Comparison of ENCODE assay signal across 10 mouse cellular contexts in genomic region chr13:3540166-3540565, GRCm38 (mm10). TPM values are rescaled to one million over a fixed set of nuclear protein-coding genes. Genes with fewer than 3 reads are reported as not detected.
DNase-seq lines count a peak whose midpoint lies in the region; ATAC-seq and TF ChIP-seq lines count a peak whose summit lies in the region.
"Had no signal": no experiment of that assay in that cellular context is flagged by ENCODE, and none has a peak within 500 bp of the region (broad histone marks: within the 10 kb centered on the region; RNA-seq: fewer than 3 reads in every experiment).

No protein-coding gene starts in this region.

- H3K27ac ChIP-seq in heart, embryonic 14.5 days (replicated peaks in 1 of 2; ENCODE audit: control insufficient read depth in 1 of 2, insufficient read depth in 1 of 2, low read depth in 2 of 2, low read length in 2 of 2), result no peak overlapping the region
- no peak overlapping the region for H3K27ac ChIP-seq in embryonic facial prominence, embryonic 11.5 days (replicated peaks; ENCODE audit: low read depth, low read length)
- no peak overlapping the region; the same call in 1 of the 2 replicates for H3K27ac ChIP-seq in hindbrain, postnatal 0 days
- no peak overlapping the region for H3K27ac ChIP-seq in midbrain, embryonic 15.5 days

- intact Hi-C loops in heart, postnatal 14 days (cut with DNase I), result no loop called here

- WGBS in heart, embryonic 14.5 days, result 55% methylated on average over 2 of the region's 2 CpGs
- 38% methylated on average over 2 of the region's 2 CpGs for WGBS in embryonic facial prominence, embryonic 11.5 days
- 22% methylated on average over 2 of the region's 2 CpGs for WGBS in hindbrain, postnatal 0 days
- 17% methylated on average over 2 of the region's 2 CpGs for whole genome bisulfite sequencing in midbrain, embryonic 15.5 days

- no peak for ATAC-seq in heart, embryonic 14.5 days (ENCODE audit: insufficient number of reproducible peaks, insufficient read depth, low FRiP score, low read depth)
- no peak for ATAC-seq in embryonic facial prominence, embryonic 11.5 days (replicated peaks; ENCODE audit: insufficient number of reproducible peaks, low FRiP score, low TSS enrichment, low read depth)
- ATAC-seq in hindbrain, postnatal 0 days, result no peak
- ATAC-seq in midbrain, embryonic 15.5 days (replicated peaks), result no peak

- no peak for DNase-seq in heart, postnatal 14 days
- no peak for DNase-seq in embryonic facial prominence, embryonic 11.5 days (ENCODE audit: low spot score)
- no peak for DNase-seq in hindbrain, postnatal 0 days (ENCODE audit: low spot score)
- DNase-seq in frontal cortex, postnatal 10 days (ENCODE audit: low spot score in 2 of 2), result no peak
- DNase-seq in layer of hippocampus, postnatal 36 days, result no peak
- DNase-seq in testis, postnatal 10 days (ENCODE audit: low spot score), result no peak
- DNase-seq: cerebellum, adult 18-20 months; kidney, postnatal 10 days had no signal

- no peaks in the 10 kb centered on the region for H3K27me3 ChIP-seq in heart, embryonic 14.5 days (ENCODE audit: control insufficient read depth, insufficient read depth, low read length)
- no peaks in the 10 kb centered on the region for H3K27me3 ChIP-seq in embryonic facial prominence, embryonic 11.5 days (ENCODE audit: control insufficient read depth, insufficient read depth, low read length)
- H3K27me3 ChIP-seq in hindbrain, postnatal 0 days (ENCODE audit: insufficient read depth, low read length), result no peaks in the 10 kb centered on the region
- no peaks in the 10 kb centered on the region for H3K27me3 ChIP-seq in midbrain, embryonic 15.5 days (replicated peaks)

- peak overlapping the region; percentile 91 for H3K4me2 ChIP-seq in heart, embryonic 14.5 days (ENCODE audit: low read length)
- peak overlapping the region; percentile 23; the same call in 1 of the 2 replicates for H3K4me2 ChIP-seq in embryonic facial prominence, embryonic 11.5 days (ENCODE audit: low read depth, low read length)
- H3K4me2 ChIP-seq in hindbrain, postnatal 0 days (ENCODE audit: low read depth, low read length), result peak overlapping the region; percentile 87
- H3K4me2 ChIP-seq in midbrain, embryonic 15.5 days, result peak overlapping the region; percentile 67

- H3K9me3 ChIP-seq in heart, embryonic 14.5 days (ENCODE audit: control insufficient read depth, low read length), result no peaks in the 10 kb centered on the region
- H3K9me3 ChIP-seq in embryonic facial prominence, embryonic 11.5 days (replicated peaks; ENCODE audit: control insufficient read depth, low read length), result no peaks in the 10 kb centered on the region
- no peaks in the 10 kb centered on the region for H3K9me3 ChIP-seq in hindbrain, postnatal 0 days (ENCODE audit: low read length)
- H3K9me3 ChIP-seq in midbrain, embryonic 15.5 days, result no peaks in the 10 kb centered on the region

- peak overlapping the region in 1 of 2 experiments; percentile 97; a peak in 2 of 4 replicates for H3K4me3 ChIP-seq in heart, embryonic 14.5 days (ENCODE audit: control insufficient read depth in 1 of 2, insufficient read depth in 1 of 2, low read depth in 1 of 2, low read length in 2 of 2)
- H3K4me3 ChIP-seq in embryonic facial prominence, embryonic 11.5 days (ENCODE audit: low read depth, low read length), result peak overlapping the region; percentile 0; the same call in 1 of the 2 replicates
- H3K4me3 ChIP-seq in hindbrain, postnatal 0 days (ENCODE audit: low read length), result peak overlapping the region; percentile 99; the same call in 1 of the 2 replicates
- peak overlapping the region; percentile 89 for H3K4me3 ChIP-seq in midbrain, embryonic 15.5 days

- TF ChIP-seq CTCF in hindbrain, postnatal 0 days (IDR thresholded peaks at IDR 0.05; ENCODE audit: low read depth), result no peak

- peaks cover 8% of the 10 kb centered on the region; the same call in 1 of the 2 replicates for H3K36me3 ChIP-seq in heart, embryonic 14.5 days (ENCODE audit: control insufficient read depth, insufficient read depth, low read length)
- H3K36me3 ChIP-seq in embryonic facial prominence, embryonic 11.5 days (replicated peaks; ENCODE audit: control insufficient read depth, insufficient read depth, low read depth, low read length), result no peaks in the 10 kb centered on the region
- no peaks in the 10 kb centered on the region for H3K36me3 ChIP-seq in hindbrain, postnatal 0 days (ENCODE audit: insufficient read depth, low read length)
- H3K36me3 ChIP-seq in midbrain, embryonic 15.5 days (replicated peaks), result no peaks in the 10 kb centered on the region

- peaks cover 4 to 36% of the 10 kb centered on the region in 2 experiments for H3K4me1 ChIP-seq in heart, embryonic 14.5 days (ENCODE audit: control insufficient read depth in 2 of 2, insufficient read depth in 2 of 2, low read length in 2 of 2)
- no peaks in the 10 kb centered on the region for H3K4me1 ChIP-seq in embryonic facial prominence, embryonic 11.5 days (ENCODE audit: control insufficient read depth, insufficient read depth, low read length)
- H3K4me1 ChIP-seq in hindbrain, postnatal 0 days (ENCODE audit: insufficient read depth, low read length), result peaks cover 27% of the 10 kb centered on the region
- peaks cover 43% of the 10 kb centered on the region for H3K4me1 ChIP-seq in midbrain, embryonic 15.5 days

- peak overlapping the region; percentile 48 for H3K9ac ChIP-seq in heart, embryonic 14.5 days (ENCODE audit: low read length)
- no peak overlapping the region for H3K9ac ChIP-seq in embryonic facial prominence, embryonic 11.5 days (replicated peaks; ENCODE audit: low read length)
- no peak overlapping the region; the same call in 1 of the 2 replicates for H3K9ac ChIP-seq in hindbrain, postnatal 0 days (replicated peaks; ENCODE audit: low read length)
- H3K9ac ChIP-seq in midbrain, embryonic 15.5 days, result 0 out of 2 replicates have a peak overlapping the region, but pooled peaks have one; percentile 17

RNA-seq across cellular contexts. Expression of gene Gdi2, which starts 2.3 kb away (rescaled TPM):
- 339 and 361 TPM in 2 replicates for polyA plus RNA-seq in heart, embryonic 14.5 days (2014; fragmentation: Nextera tagmentation; extraction: Ambion mirVana)
- 100 to 1,000 TPM; 249 to 250 TPM for total RNA-seq in heart, postnatal 14 days (2021)
- 533 and 539 TPM in 2 replicates for polyA plus RNA-seq in embryonic facial prominence, embryonic 11.5 days (2014; fragmentation: Nextera tagmentation; extraction: Ambion mirVana)
- 185 and 300 TPM in 2 replicates for total RNA-seq in hindbrain, postnatal 0 days (2014; rRNA removed)
- polyA plus RNA-seq in hindbrain, postnatal 0 days (2015; fragmentation: Nextera tagmentation; extraction: Ambion mirVana), result 396 and 400 TPM in 2 replicates
- polyA plus RNA-seq in midbrain, embryonic 15.5 days (2015; fragmentation: Nextera tagmentation; extraction: Ambion mirVana), result 386 and 388 TPM in 2 replicates
- total RNA-seq in layer of hippocampus, postnatal 36 days (2021), result 100 to 1,000 TPM; 285 to 292 TPM

Comparison
In these comparisons a context has a peak if more than half of its experiments do, and no peak if none do; other contexts are left out.
1. H3K4me2 ChIP-seq: peak in every context shown above with its lines; median percentile 91 in heart, embryonic 14.5 days; 87 in hindbrain, postnatal 0 days; 67 in midbrain, embryonic 15.5 days; 23 in embryonic facial prominence, embryonic 11.5 days.
2. H3K9ac ChIP-seq: peak in heart, embryonic 14.5 days (single experiment) and midbrain, embryonic 15.5 days (single experiment); none in embryonic facial prominence, embryonic 11.5 days (single experiment) and hindbrain, postnatal 0 days (single experiment).